Mouse (Mus musculus) midbrain, embryonic 14.5 days (tissue): ENCODE measurements around the gene Cdh13. TPM values are rescaled to one million over a fixed set of nuclear protein-coding genes. Genes with fewer than 3 reads are reported as not detected.

Experiments
- ATAC-seq: fragments of 200-750 bp; cut with Nextera tagmentation; 2 replicates; pipeline ENCODE4 v1.8.0; 2017; ENCODE audit warnings: moderate number of reproducible peaks, moderate library complexity; ENCODE audit not compliant: low FRiP score, low TSS enrichment
- DNase-seq: peaks from one replicate; pipeline ENCODE4 v3.0.0-alpha.2; 2015
- H3K27ac ChIP-seq: fragments of 300-500 bp; sonication (generic); replicated peaks from 2 replicates; pipeline ENCODE4 v1.5.1; 2014; ENCODE audit warnings: mild to moderate bottlenecking, low read depth, low read length, moderate library complexity
- H3K27me3 ChIP-seq: fragments of 300-500 bp; sonication (generic); 2 replicates; pipeline ENCODE4 v1.6.1; 2014; ENCODE audit warnings: low read length, control low read depth, mixed read lengths; ENCODE audit not compliant: control insufficient read depth, insufficient read depth
- H3K36me3 ChIP-seq: fragments of 300-500 bp; sonication (generic); 2 replicates; pipeline ENCODE4 v1.6.1; 2014; ENCODE audit warnings: low read length, control low read depth; ENCODE audit not compliant: control insufficient read depth, insufficient read depth
- H3K4me1 ChIP-seq: fragments of 300-500 bp; sonication (generic); 2 replicates; pipeline ENCODE4 v1.6.1; 2014; ENCODE audit warnings: mild to moderate bottlenecking, antibody characterized with exemption, low read length, control low read depth; ENCODE audit not compliant: control insufficient read depth, insufficient read depth
- H3K4me2 ChIP-seq: fragments of 300-500 bp; sonication (generic); 2 replicates; pipeline ENCODE4 v1.6.1; 2014; ENCODE audit warnings: mild to moderate bottlenecking, low read length, moderate library complexity
- H3K4me3 ChIP-seq: fragments of 300-500 bp; sonication (generic); replicated peaks from 2 replicates; pipeline ENCODE4 v1.5.1; 2014; ENCODE audit warnings: low read depth, low read length
- H3K9ac ChIP-seq: fragments of 300-500 bp; sonication (generic); replicated peaks from 2 replicates; pipeline ENCODE4 v1.6.1; 2014; ENCODE audit warnings: mild to moderate bottlenecking, low read length, moderate library complexity
- H3K9me3 ChIP-seq: fragments of 300-500 bp; sonication (generic); 2 replicates; pipeline ENCODE4 v1.6.1; 2016; ENCODE audit warnings: low read length, control low read depth, mixed read lengths; ENCODE audit not compliant: control insufficient read depth
- WGBS: fragments of 180-500 bp; shearing (Covaris S2); extraction: QIAGEN DNeasy Blood & Tissue Kit; methylation state at CpG from one replicate; pipeline ENCODE4 v1.1.7; 2014; 5-methylcytosine and 5-hydroxymethylcytosine counted together
- polyA plus RNA-seq: library from polyadenylated mRNA; unstranded; fragments of >200 nt; fragmentation: Nextera tagmentation; extraction: Ambion mirVana; gene quantifications from 2 replicates; pipeline ENCODE4 v1.2.1, GENCODE M21; 2014

Gene Cdh13
- polyA plus RNA-seq, 1 experiment from 2014 or later, result 143 TPM

GRCm38 (mm10) chr8:118518030-118518741 lies 234.7 kb downstream of the Cdh13 start:
- H3K27ac ChIP-seq, result no peak overlapping the region
- no peak for ATAC-seq
- no peak overlapping the region for H3K4me3 ChIP-seq
- H3K9ac ChIP-seq, result no peak overlapping the region
- no peaks in the 10 kb centered on the region for H3K36me3 ChIP-seq
- no peaks in the 10 kb centered on the region for H3K27me3 ChIP-seq
- 73% methylated on average over 13 of the region's 13 CpGs for WGBS
- no peaks in the 10 kb centered on the region for H3K9me3 ChIP-seq
- H3K4me2 ChIP-seq, result no peak overlapping the region
- H3K4me1 ChIP-seq, result peaks cover 2% of the 10 kb centered on the region; the same call in 1 of the 2 replicates
- DNase-seq, result no peak

DNA sequence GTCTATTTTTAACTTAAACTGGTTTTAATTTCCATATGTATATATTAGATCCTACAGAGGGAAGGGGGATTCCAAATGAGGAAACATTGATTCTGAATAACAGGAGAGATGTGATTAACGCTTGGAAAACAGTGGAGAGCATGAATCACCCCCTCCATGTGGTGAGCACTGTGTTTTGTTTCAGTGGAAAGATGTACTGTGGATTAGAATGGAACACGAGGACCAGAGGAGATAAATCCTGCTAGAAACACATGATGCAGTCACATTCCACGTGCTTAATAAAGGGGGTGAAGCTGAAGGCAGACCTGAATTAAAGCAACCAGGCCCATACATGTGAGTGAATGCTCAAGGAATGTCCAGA lies 235.2 kb downstream of the Cdh13 start:
- peaks cover 2% of the 10 kb centered on the region; the same call in 1 of the 2 replicates for H3K4me1 ChIP-seq
- WGBS, result 43% methylated on average over 3 of the region's 3 CpGs
- no peak overlapping the region for H3K27ac ChIP-seq
- no peak overlapping the region for H3K4me2 ChIP-seq
- no peaks in the 10 kb centered on the region for H3K36me3 ChIP-seq
- no peak overlapping the region for H3K9ac ChIP-seq
- no peaks in the 10 kb centered on the region for H3K9me3 ChIP-seq
- no peak overlapping the region for H3K4me3 ChIP-seq
- no peak for DNase-seq
- no peak for ATAC-seq
- H3K27me3 ChIP-seq, result no peaks in the 10 kb centered on the region

- Histone ChIP-seq H3K4me1 (no peaks in the 10 kb centered on the region), H3K27me3 (no peaks in the 10 kb centered on the region), H3K9me3 (no peaks in the 10 kb centered on the region), H3K27ac (no peak overlapping the region), H3K36me3 (no peaks in the 10 kb centered on the region), H3K9ac (no peak overlapping the region), H3K4me3 (no peak overlapping the region), H3K4me2 (no peak overlapping the region)
- no peak for DNase-seq
- ATAC-seq, result no peak
- WGBS, result 96% methylated on average over 1 of the region's 1 CpGs
Observed at GRCm38 (mm10) chr8:118523922-118524321, 240.4 kb downstream of the Cdh13 start.

- no peak overlapping the region for H3K4me3 ChIP-seq
- peak; percentile 23 for DNase-seq
- H3K4me2 ChIP-seq, result no peak overlapping the region
- H3K4me1 ChIP-seq, result peaks cover 11% of the 10 kb centered on the region; the same call in 1 of the 2 replicates
- 36% methylated on average over 8 of the region's 8 CpGs for WGBS
- no peak overlapping the region for H3K9ac ChIP-seq
- H3K27me3 ChIP-seq, result peaks cover 27% of the 10 kb centered on the region
- H3K36me3 ChIP-seq, result no peaks in the 10 kb centered on the region
- H3K9me3 ChIP-seq, result no peaks in the 10 kb centered on the region
- H3K27ac ChIP-seq, result 0 out of 2 replicates have a peak overlapping the region, but pooled peaks have one; percentile 13
- ATAC-seq, result no peak; the same call in 1 of the 2 replicates
Observed at GRCm38 (mm10) chr8:118538816-118539558, 255.5 kb downstream of the Cdh13 start.

DNA sequence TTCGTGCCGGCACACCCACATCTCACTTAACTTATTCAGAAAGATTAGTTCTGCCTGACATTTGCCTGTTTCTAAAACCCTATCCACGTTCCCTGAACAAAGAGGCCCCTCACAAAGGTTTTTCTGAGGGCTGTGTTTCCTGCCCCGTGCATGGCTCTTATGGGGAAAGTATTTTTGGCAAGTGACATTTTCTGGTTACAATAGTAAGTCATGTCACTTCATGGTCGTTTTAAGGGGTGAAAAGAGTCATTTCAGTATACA lies 256.0 kb downstream of the Cdh13 start:
- no peaks in the 10 kb centered on the region for H3K36me3 ChIP-seq
- H3K4me2 ChIP-seq, result no peak overlapping the region
- no peak overlapping the region for H3K9ac ChIP-seq
- DNase-seq, result peak; percentile 62
- ATAC-seq, result no peak
- H3K27ac ChIP-seq, result 0 out of 2 replicates have a peak overlapping the region, but pooled peaks have one; percentile 13
- H3K4me3 ChIP-seq, result no peak overlapping the region
- no peaks in the 10 kb centered on the region for H3K9me3 ChIP-seq
- H3K4me1 ChIP-seq, result peaks cover 11% of the 10 kb centered on the region; the same call in 1 of the 2 replicates
- WGBS, result 5% methylated on average over 5 of the region's 5 CpGs
- H3K27me3 ChIP-seq, result peaks cover 32% of the 10 kb centered on the region

DNA sequence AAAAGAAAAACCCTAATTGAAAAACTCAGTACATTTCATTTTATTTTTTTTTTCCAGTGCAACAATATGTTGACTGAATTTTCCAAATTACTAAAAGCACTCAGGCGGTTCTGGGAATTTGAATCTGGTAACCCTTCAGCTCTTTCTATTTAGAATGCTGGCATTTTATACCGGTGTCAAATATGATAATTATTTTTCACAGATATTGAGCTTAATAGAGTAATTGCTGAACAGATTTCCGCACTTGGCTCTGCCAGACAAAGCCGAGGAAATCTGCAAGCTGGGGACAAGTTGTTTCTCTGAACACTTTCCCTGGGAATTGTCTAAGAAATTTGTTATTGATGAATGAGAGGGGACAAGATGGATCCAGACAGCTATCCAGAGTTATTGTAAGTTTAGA lies 256.4 kb downstream of the Cdh13 start:
- no peak for ATAC-seq
- WGBS, result 17% methylated on average over 4 of the region's 4 CpGs

GRCm38 (mm10) chr8:118552397-118552796 lies 268.9 kb downstream of the Cdh13 start:
- peak; percentile 71 for DNase-seq

More for the DNA sequence above, 256.4 kb downstream of the Cdh13 start:
- H3K36me3 ChIP-seq, result no peaks in the 10 kb centered on the region
- peaks cover 11% of the 10 kb centered on the region; the same call in 1 of the 2 replicates for H3K4me1 ChIP-seq
- no peak overlapping the region for H3K4me2 ChIP-seq
- H3K27ac ChIP-seq, result no peak overlapping the region
- no peak overlapping the region for H3K4me3 ChIP-seq
- peak; percentile 25 for DNase-seq
- H3K9ac ChIP-seq, result no peak overlapping the region
- no peaks in the 10 kb centered on the region for H3K9me3 ChIP-seq
- peaks cover 37% of the 10 kb centered on the region for H3K27me3 ChIP-seq

DNA sequence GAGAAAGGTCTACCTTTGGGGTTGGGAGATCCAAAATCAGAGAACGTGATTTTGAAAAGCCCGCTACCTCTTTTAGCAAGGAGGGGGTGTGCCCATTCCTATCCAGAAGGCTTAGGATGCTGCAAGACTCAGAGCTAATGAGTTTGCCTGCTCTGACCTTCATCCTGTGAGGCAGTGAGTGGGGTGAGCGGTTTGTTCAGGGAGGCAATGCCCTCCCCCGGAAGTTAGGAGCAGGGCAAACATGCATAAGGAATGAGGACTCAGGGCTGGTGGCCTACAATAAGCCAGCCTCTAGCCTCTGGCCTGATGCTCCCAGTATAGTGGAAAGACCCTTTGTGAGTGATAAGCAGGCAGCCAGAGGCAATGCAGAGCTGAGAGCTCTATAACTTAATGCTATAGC lies 269.3 kb downstream of the Cdh13 start:
- no peak overlapping the region for H3K4me3 ChIP-seq
- H3K27ac ChIP-seq, result peak overlapping the region; percentile 71
- H3K9me3 ChIP-seq, result no peaks in the 10 kb centered on the region
- H3K36me3 ChIP-seq, result no peaks in the 10 kb centered on the region
- H3K4me1 ChIP-seq, result peaks cover 18% of the 10 kb centered on the region; the same call in 1 of the 2 replicates
- H3K27me3 ChIP-seq, result no peaks in the 10 kb centered on the region
- no peak overlapping the region for H3K4me2 ChIP-seq
- WGBS, result 36% methylated on average over 4 of the region's 4 CpGs
- DNase-seq (peak; percentile 37), ATAC-seq (no peak)
- H3K9ac ChIP-seq, result no peak overlapping the region

More at GRCm38 (mm10) chr8:118552397-118552796, 268.9 kb downstream of the Cdh13 start:
- H3K4me2 ChIP-seq, result 0 out of 2 replicates have a peak overlapping the region, but pooled peaks have one; percentile 4
- H3K9ac ChIP-seq, result no peak overlapping the region; the same call in 1 of the 2 replicates
- peaks cover 18% of the 10 kb centered on the region; the same call in 1 of the 2 replicates for H3K4me1 ChIP-seq
- H3K27me3 ChIP-seq, result no peaks in the 10 kb centered on the region
- H3K36me3 ChIP-seq, result no peaks in the 10 kb centered on the region
- H3K4me3 ChIP-seq, result no peak overlapping the region
- WGBS, result 35% methylated on average over 14 of the region's 14 CpGs
- ATAC-seq, result peak; percentile 24; the same call in 1 of the 2 replicates
- peak overlapping the region; percentile 71 for H3K27ac ChIP-seq
- H3K9me3 ChIP-seq, result no peaks in the 10 kb centered on the region
